Mouse (Mus musculus) midbrain, postnatal 0 days (tissue): ENCODE results near the gene Uvrag. TPM values are rescaled to one million over a fixed set of nuclear protein-coding genes. Genes with fewer than 3 reads are reported as not detected.

ENCODE experiments used
- ATAC-seq: fragments of 200-750 bp; cut with Nextera tagmentation; 2 replicates; pipeline ENCODE4 v1.8.0; 2017; ENCODE audit warnings: moderate number of reproducible peaks, mild to moderate bottlenecking, moderate TSS enrichment, moderate library complexity; ENCODE audit not compliant: low FRiP score
- DNase-seq: peaks from one replicate; pipeline ENCODE4 v3.0.0-alpha.2; 2015; ENCODE audit warnings: low spot score
- H3K27ac ChIP-seq: fragments of 300-500 bp; sonication (generic); 2 replicates; pipeline ENCODE4 v1.5.1; 2014; ENCODE audit warnings: low read depth, mild to moderate bottlenecking, low read length, mixed read lengths
- H3K27me3 ChIP-seq: fragments of 300-500 bp; sonication (generic); 2 replicates; pipeline ENCODE4 v1.6.1; 2014; ENCODE audit warnings: low read length, control low read depth, mixed read lengths; ENCODE audit not compliant: insufficient read depth
- H3K36me3 ChIP-seq: fragments of 300-500 bp; sonication (generic); 2 replicates; pipeline ENCODE4 v1.6.1; 2014; ENCODE audit warnings: low read length, control low read depth, mixed read lengths; ENCODE audit not compliant: insufficient read depth
- H3K4me1 ChIP-seq: fragments of 300-500 bp; sonication (generic); 2 replicates; pipeline ENCODE4 v1.6.1; 2014; ENCODE audit warnings: mild to moderate bottlenecking, control low read depth, antibody characterized with exemption, low read length, mixed read lengths; ENCODE audit not compliant: insufficient read depth
- H3K4me2 ChIP-seq: fragments of 300-500 bp; sonication (generic); 2 replicates; pipeline ENCODE4 v1.6.1; 2014; ENCODE audit warnings: low read depth, mild to moderate bottlenecking, low read length, mixed read lengths; ENCODE audit not compliant: poor library complexity, severe bottlenecking
- H3K4me3 ChIP-seq: fragments of 300-500 bp; sonication (generic); 2 replicates; pipeline ENCODE4 v1.5.1; 2014; ENCODE audit warnings: low read depth, mild to moderate bottlenecking, low read length, moderate library complexity
- H3K9ac ChIP-seq: fragments of 300-500 bp; sonication (generic); replicated peaks from 2 replicates; pipeline ENCODE4 v1.6.1; 2014; ENCODE audit warnings: mild to moderate bottlenecking, low read length, moderate library complexity, mixed read lengths; ENCODE audit not compliant: poor library complexity, severe bottlenecking
- H3K9me3 ChIP-seq: fragments of 300-500 bp; sonication (generic); 2 replicates; pipeline ENCODE4 v1.6.1; 2016; ENCODE audit warnings: low read length, control low read depth
- CTCF ChIP-seq: IDR thresholded peaks from 2 replicates; pipeline ENCODE4 v1.5.1; 2016; ENCODE audit warnings: antibody characterized with exemption, mild to moderate bottlenecking
- WGBS: fragments of 180-500 bp; shearing (Covaris S2); extraction: QIAGEN DNeasy Blood & Tissue Kit; methylation state at CpG from one replicate; pipeline ENCODE4 v1.1.7; 2014; 5-methylcytosine and 5-hydroxymethylcytosine counted together
- polyA plus RNA-seq: library from polyadenylated mRNA; unstranded; fragments of >200 nt; fragmentation: Nextera tagmentation; extraction: Ambion mirVana; gene quantifications from 2 replicates; pipeline ENCODE4 v1.2.1, GENCODE M21; 2015
- total RNA-seq: library from RNA; depleted of rRNA; stranded (reverse); fragments of >200 nt; gene quantifications from 2 replicates; pipeline ENCODE4 v1.2.3, GENCODE M21; 2014

Gene Uvrag
- total and polyA plus RNA-seq, 2 experiments from 2014 or later = 19.8 to 23.3 TPM

DNA sequence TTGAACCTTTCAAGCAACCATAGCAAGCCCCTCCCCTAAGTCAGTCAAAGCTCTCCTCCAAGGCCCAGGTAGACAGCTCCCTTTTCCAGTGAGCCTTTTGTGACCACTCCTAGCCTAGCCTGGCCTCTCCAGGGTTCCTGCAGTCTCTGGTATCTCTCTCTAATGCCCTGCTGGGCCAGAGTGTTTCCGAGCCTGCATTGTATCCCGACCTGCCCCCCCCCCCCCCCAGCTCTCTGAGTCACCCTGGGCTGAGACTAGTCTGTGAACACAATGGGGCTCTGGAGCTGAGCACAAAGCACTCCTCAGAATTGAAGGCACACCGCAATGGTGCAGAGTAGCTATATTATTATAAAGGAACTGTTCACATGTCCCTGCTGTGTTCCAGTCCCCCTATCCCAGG is 284.8 kb downstream of the Uvrag start:
- Histone ChIP-seq H3K36me3 (no peaks in the 10 kb centered on the region), H3K4me2 (no peak overlapping the region), H3K27me3 (no peaks in the 10 kb centered on the region), H3K27ac (no peak overlapping the region), H3K9me3 (no peaks in the 10 kb centered on the region), H3K4me1 (no peaks in the 10 kb centered on the region), H3K9ac (no peak overlapping the region), H3K4me3 (no peak overlapping the region)
- DNase-seq (no peak), ATAC-seq (no peak)
- TF ChIP-seq CTCF = no peak
- 25% methylated on average over 2 of the region's 3 CpGs for WGBS

GRCm38 (mm10) chr7:98855388-98855787 is 285.6 kb downstream of the Uvrag start:
- ATAC-seq (no peak), DNase-seq (no peak)
- Histone ChIP-seq H3K9ac (no peak overlapping the region), H3K36me3 (no peaks in the 10 kb centered on the region), H3K9me3 (no peaks in the 10 kb centered on the region), H3K4me2 (no peak overlapping the region), H3K27ac (no peak overlapping the region), H3K4me1 (no peaks in the 10 kb centered on the region), H3K4me3 (no peak overlapping the region), H3K27me3 (no peaks in the 10 kb centered on the region)
- TF ChIP-seq CTCF = no peak
- WGBS = 67% methylated on average over 2 of the region's 2 CpGs

- H3K27me3 ChIP-seq = no peaks in the 10 kb centered on the region
- no peak for ATAC-seq
- H3K4me1 ChIP-seq = no peaks in the 10 kb centered on the region
- H3K4me3 ChIP-seq = no peak overlapping the region
- TF ChIP-seq CTCF = no peak
- no peak overlapping the region for H3K9ac ChIP-seq
- 86% methylated on average over 6 of the region's 6 CpGs for WGBS
- H3K27ac ChIP-seq = no peak overlapping the region
- H3K36me3 ChIP-seq = no peaks in the 10 kb centered on the region
- DNase-seq = no peak
- no peaks in the 10 kb centered on the region for H3K9me3 ChIP-seq
- H3K4me2 ChIP-seq = no peak overlapping the region
Observed at GRCm38 (mm10) chr7:98853806-98854205, 287.1 kb downstream of the Uvrag start.

- 82% methylated on average over 18 of the region's 18 CpGs for WGBS
- Histone ChIP-seq H3K9me3 (no peaks in the 10 kb centered on the region), H3K27me3 (no peaks in the 10 kb centered on the region), H3K36me3 (no peaks in the 10 kb centered on the region), H3K27ac (no peak overlapping the region), H3K4me1 (no peaks in the 10 kb centered on the region), H3K4me2 (no peak overlapping the region), H3K9ac (no peak overlapping the region), H3K4me3 (no peak overlapping the region)
- ATAC-seq (no peak), DNase-seq (no peak)
- TF ChIP-seq CTCF = no peak
Observed at GRCm38 (mm10) chr7:98852950-98853650, 287.8 kb downstream of the Uvrag start.

DNA sequence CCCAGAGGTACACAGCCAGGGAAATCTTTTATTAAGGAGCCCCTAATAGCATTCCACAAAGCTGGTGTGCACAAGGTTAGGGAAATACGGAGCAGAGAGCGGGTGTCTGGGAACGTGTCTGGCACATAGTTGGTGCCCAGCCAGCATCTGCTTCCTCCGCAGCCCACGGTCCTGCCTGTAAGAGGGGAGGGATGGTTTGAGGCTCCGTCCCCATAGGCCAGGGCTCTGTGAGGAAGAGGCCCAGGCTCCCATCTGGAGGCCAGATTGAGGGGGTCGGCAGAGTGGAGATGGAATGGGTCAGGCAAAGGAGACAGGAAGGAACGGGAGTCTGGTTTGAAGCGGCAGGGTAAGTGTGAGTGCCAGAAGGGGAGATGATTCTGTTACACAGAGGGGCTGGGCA is 289.7 kb downstream of the Uvrag start:
- H3K9me3 ChIP-seq = no peaks in the 10 kb centered on the region
- no peaks in the 10 kb centered on the region for H3K36me3 ChIP-seq
- H3K4me1 ChIP-seq = no peaks in the 10 kb centered on the region
- H3K9ac ChIP-seq = no peak overlapping the region
- DNase-seq = no peak
- H3K4me3 ChIP-seq = no peak overlapping the region
- no peak for TF ChIP-seq CTCF
- H3K27me3 ChIP-seq = no peaks in the 10 kb centered on the region
- ATAC-seq = no peak
- H3K27ac ChIP-seq = no peak overlapping the region
- 71% methylated on average over 9 of the region's 9 CpGs for WGBS
- H3K4me2 ChIP-seq = no peak overlapping the region

GRCm38 (mm10) chr7:98850388-98850787 is 290.6 kb downstream of the Uvrag start:
- no peak for TF ChIP-seq CTCF
- Histone ChIP-seq H3K9me3 (no peaks in the 10 kb centered on the region), H3K4me3 (no peak overlapping the region), H3K27me3 (no peaks in the 10 kb centered on the region), H3K36me3 (no peaks in the 10 kb centered on the region), H3K27ac (no peak overlapping the region), H3K4me2 (no peak overlapping the region), H3K9ac (no peak overlapping the region), H3K4me1 (no peaks in the 10 kb centered on the region)
- ATAC-seq (no peak), DNase-seq (no peak)
- WGBS = 86% methylated on average over 5 of the region's 5 CpGs
